Mouse (Mus musculus) bone marrow macrophage, adult 2 months (primary cell): ENCODE data around the gene C130050O18Rik.
"Not testable (repeated sequence)": the region's sequence is repeated elsewhere in the genome, so short reads cannot be mapped to it uniquely, and the experiment has no call there.

Experiments used
- CTCF ChIP-seq: IDR thresholded peaks from 2 replicates; pipeline ENCODE4 v1.5.1; 2012; ENCODE audit warnings: low read depth, mild to moderate bottlenecking, low read length, moderate library complexity
- POLR2A ChIP-seq: IDR thresholded peaks from 2 replicates; pipeline ENCODE4 v1.6.1; 2012; ENCODE audit warnings: mild to moderate bottlenecking, low read depth, low read length, borderline replicate concordance

GRCm38 (mm10) chr5:139390324-139391119 is 14.6 kb upstream of the C130050O18Rik start:
- not testable (repeated sequence) for TF ChIP-seq POLR2A, CTCF
